Mouse (Mus musculus): ENCODE data around the gene Fam129c.

Gene Fam129c

DNA sequence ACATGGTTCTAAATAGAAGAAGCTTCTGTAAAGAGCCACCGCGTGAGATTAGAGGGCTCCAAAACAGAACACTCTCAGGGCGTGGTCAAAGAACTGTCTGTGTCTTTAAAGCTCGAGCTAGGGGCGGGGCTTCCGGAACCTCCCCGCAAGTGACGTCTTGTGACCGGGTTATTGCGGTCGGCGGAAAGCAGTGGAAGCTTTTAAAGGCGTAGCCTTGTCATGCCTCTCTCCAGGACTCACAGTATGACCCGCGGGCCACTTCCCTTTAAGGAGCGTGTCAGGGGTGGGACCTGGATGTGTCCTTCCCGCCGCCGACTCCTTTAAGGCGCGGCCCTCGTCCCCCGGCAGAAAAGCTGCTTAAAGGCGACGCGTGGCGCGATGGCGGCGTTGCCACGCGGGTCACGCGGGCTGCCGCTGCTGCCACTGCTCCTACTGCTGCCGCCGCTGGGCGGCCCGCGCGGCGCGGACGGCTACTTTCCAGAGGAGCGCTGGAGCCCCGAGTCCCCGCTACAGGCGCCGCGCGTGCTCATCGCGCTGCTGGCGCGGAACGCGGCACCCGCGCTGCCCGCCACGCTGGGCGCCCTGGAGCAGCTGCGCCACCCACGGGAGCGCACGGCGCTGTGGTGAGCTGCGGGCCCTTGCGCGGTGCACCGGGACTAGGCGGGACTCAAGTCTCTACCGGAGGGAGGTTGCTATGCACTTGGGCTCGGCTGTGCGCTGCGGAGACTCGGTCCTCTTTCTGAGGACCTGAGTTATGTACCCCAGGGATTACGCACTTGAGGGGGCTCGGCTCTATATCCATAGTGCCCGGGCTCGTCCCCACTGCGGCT, 13.6 kb downstream of the Fam129c start, which contains the start of gene Colgalt1:
Gene Colgalt1, plus strand, starts transcription at position 177 of the 830 bp plus-strand sequence.
- peak; percentile 98 to 99 for DNase-seq (ENCODE audit: low spot score in 2 of 2)

DNA sequence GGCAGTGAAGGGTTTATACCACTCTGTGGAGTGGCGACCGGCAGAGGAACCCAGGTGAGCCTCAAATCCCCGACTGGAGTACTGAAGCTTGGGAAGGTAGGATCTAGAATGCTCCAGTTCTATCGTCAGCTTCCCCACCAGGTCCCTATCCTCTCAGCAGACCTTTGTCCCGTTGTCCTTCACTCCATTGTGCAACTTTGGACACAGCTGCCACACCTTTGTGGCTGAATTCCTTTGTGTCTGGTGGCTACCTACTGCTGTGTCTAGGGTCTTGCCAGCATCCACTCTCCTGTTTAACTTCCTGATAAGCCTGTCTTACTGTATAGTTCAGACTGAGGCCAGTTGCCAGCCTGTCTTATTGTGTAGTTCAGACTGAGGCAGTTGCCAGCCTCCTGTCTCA, 14.7 kb downstream of the Fam129c start:
- no peak for DNase-seq (ENCODE audit: low spot score in 2 of 2)

DNA sequence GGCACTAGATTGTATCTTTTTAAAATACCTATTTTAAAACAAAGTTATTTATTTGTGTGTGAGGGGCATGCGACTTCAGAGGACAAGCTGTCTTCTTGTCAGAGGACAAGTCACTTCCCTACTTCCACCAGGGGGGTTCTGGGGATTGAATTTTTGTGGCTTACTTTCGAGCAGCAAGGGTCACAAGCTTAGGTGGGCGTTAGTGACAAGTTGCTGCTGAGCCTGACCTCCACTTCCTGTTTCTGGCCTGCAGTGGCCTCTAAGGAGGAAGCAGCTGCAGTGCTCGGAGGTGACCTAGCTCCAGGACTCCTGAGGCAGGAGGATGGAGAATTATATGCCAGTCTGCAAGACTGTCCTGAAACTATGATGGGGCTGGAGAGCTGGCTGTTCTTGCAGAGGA, 16.0 kb downstream of the Fam129c start:
- DNase-seq (ENCODE audit: low spot score in 2 of 2), result no peak

DNA sequence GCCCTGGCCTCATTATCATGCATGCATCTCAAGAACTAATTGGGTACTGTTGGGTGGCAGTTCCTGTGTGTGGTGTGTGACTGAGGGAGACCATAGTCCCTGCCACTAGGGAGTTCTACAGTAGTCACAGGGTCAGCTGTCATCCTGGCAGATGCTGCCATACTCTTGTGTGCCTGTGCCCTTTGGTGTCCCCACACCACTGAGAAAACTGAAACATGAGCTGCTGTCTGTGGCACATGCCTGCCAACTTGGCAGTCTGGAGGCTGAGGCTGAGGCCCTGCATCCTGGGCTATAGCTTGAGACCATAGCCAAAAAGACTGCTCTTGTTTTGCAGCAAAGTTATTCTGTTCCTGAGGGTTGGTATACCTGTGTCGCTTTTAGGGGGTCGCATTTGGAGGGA, 22.3 kb downstream of the Fam129c start:
- DNase-seq (ENCODE audit: low spot score in 2 of 2), result no peak

DNA sequence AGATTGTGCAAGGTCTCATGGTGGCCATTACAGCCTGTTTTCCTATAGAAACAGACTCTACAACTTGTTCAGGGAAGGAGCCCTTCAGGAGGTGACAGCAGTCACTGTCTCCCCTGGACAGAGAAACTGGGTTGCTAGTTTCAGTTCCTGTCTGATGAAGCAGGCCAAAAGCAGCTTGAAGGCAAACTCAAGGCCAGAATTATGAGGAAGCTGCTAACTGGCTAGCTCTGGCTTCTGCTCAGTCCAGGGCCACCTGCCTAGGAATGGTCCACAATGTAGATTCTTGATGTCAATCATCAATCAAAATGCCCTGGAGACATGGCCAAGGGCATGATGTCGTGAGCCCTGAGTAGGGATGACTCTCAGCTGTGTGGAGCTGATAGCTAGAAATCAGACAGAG, 27.6 kb downstream of the Fam129c start:
- DNase-seq (ENCODE audit: low spot score in 2 of 2), result no peak

DNA sequence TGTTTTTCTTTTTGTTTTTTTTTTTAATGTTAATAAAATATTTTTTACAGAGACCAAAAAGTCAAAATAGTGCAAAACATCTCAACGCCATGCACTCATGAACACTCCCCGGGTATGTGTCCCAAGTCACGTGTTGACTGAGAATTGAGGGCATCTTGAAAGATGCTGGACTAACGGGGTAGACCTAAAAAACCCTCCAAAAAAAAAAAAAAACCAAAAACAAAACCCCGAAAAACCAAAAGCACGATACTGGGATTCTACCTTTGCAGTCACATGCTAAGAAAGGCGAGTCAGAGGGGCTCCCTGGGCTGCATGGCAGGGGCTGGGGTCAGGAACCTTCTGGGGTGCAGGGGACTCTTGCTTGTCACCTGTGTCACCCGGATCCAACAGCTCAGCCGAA, 29.3 kb downstream of the Fam129c start:
- DNase-seq (ENCODE audit: low spot score in 2 of 2), result no peak

DNA sequence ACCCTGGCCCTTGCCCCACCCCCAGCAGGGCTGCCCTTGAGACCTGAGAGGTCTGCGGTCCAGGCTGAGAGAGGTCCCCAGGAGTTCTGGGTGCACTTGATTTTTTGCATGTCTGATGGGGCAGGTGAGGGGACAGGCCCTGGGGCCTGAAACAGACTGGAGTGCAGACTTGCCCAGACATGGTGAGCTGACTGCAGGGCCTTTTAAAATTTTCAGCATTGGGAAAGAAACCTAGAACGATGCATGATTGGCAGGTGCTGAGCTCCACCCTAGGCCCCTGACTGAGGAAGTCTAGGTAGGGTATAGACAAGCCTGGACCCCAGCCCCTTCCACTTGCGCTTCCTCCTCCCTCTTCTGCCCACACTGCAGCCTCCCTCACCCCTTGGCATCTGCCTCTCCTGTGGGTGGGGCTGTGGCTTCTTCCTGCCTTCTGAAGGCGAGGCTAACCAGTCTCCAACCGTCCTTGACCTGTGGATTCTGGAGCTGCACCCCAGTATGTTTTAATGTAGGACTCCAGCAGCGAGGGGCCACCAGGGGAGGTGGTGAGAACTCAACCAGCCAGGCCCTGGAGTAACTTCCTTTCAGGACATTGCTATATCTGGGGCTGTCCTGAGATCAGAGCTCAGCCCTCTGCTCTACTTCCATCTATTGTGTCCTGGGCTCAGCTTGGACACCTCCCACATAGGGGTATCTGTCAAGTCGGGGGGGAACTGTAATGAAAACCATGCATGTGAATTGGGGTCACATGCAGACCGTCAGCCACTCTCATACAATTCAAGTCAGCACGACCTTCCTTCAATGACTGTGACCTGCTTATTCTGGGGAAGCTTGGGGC, 30.0 kb downstream of the Fam129c start:
- DNase-seq (ENCODE audit: low spot score in 2 of 2), result no peak

DNA sequence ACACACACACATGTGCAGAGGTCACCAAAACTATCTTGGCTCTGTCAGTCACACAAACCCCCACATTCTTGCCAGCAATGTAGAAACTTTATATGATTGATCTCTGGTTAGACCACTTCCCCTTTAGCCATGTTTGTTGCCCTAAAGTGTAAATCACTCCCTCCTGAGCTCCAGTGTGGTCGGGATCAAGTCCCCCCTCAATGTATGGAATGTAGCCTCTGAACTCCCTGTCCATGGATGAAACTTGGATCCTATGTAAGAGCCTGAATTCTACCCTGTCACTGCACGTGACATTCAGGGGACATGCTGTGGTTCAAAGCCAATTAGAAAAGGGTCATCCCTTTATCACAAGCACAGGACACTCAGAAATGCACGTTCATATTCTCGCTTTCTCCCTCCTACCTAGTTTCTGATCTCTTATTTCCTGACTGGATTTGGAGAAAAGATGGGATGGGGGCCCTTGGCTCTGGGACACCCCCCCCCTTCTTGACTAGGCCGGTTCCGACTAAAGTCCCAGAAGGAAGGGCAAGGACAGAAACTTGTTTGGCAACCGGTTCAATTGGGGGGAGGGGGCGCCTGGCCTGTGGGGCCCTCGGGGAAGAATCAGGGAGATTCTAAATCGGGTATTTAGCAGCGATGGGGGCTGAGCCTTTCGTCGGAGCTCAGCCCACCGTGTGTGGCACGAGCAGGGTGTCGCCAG, 31.1 kb downstream of the Fam129c start:
- DNase-seq (ENCODE audit: low spot score in 2 of 2), result no peak

DNA sequence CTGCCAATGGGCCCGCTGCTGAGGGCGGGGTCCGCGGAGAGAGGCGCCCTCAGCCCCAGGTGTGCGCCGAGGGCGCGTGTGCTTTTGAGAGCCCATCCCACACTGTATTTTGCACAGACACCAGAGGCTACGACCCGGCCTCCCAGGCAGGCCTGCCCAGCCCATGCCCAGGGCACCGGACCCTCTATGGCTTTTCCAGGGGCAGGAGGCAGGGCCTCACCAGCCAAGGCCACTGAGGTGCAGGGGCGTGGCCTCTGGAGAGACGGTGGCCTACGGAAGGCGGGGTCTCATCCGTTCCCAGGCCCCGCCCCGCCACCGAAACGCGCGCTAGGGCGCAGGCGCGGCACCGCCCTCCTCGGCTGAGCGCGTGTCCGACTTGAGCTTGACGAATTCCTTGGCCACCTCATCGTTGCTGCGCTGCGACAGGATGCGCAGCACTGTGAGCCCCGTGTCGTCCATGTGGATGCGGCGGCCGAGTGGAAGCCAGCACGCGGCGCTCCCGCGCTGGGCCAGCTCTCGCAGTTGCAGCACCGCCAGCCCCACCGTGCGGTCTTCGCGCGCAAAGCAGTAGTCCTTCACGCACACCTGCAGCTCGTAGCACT, 31.7 kb downstream of the Fam129c start:
- peak; percentile 84 to 89 for DNase-seq (ENCODE audit: low spot score in 2 of 2)

DNA sequence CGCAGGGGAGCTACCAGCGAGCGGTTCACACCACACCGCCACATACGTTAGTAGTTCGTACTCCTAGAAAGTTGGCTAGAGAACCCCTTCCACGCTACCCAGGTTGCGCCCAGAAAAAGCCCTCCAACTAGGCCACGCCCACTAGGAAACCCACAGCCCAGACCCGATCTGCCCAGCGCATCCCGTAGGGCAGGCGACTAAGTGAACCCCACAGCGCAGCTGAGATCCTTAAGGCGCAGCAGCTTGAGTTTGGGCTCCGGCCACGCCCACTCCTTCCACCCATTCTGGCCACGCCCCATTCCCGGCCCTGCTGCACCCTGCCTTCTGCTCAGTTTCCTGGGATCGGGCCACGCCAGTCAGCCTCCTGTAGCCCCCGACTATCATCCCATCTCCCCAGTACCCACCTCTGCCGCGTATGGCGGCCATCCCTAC, 32.3 kb downstream of the Fam129c start:
- DNase-seq (ENCODE audit: low spot score in 2 of 2), result no peak

DNA sequence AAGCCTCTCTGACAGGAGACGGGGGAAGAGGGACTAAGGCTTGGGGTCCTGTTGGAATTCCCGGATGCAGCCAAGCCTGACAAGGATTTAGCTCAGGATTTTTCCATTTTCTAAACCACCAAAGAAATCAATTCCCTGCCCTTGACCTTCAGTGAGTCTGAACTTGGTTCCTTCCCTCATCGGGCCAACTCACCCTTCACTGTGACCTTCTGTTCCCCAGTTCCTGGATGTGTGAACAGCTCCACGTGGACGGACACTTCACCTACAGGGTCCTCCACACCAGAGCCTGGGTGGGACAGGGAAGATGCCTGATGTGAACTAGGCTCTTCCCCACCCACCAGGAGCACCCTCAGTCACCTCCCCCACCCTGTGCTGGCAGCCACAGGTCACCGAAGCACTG, 33.3 kb downstream of the Fam129c start:
- no peak for DNase-seq (ENCODE audit: low spot score in 2 of 2)

DNA sequence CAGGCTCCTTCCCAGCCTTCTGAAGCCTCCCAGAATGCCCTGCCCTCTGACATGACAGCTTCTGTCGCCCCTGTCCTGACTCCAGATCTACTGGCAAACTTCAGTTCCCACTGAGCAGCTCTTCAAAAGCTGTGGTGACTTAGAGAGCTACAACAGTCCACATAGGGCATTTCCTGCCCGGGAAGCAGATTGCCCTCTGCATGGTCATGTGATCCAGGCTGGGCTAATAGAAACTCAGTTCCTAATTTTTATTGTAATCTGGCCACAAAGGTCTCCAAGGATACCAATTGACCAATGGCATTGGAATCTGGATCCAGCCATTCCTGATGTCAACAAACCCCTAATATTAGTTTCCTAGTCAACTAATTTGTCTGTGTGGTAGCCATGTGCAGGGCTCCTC, 34.4 kb downstream of the Fam129c start:
- DNase-seq (ENCODE audit: low spot score in 2 of 2), result no peak

DNA sequence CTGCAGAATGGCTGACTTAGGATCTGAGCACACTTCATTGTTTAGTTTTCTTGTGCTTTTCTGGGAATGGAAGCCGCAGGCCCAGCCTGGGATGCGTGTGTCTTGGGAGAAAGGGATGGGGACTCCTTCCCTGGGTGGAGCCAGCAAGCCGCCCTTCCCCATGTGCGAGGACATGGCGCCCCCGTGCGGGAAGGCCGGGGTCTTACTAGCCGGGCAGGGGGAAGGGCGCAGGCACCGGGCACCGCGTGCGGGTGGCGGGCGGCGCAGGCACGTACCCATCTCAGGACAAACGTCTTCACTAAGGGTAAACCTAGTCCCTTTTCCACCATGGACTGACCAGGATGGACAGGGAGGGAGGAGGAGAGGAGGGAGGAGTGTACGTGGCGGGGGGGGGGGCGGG, 35.7 kb downstream of the Fam129c start:
- no peak for DNase-seq (ENCODE audit: low spot score in 2 of 2)

DNA sequence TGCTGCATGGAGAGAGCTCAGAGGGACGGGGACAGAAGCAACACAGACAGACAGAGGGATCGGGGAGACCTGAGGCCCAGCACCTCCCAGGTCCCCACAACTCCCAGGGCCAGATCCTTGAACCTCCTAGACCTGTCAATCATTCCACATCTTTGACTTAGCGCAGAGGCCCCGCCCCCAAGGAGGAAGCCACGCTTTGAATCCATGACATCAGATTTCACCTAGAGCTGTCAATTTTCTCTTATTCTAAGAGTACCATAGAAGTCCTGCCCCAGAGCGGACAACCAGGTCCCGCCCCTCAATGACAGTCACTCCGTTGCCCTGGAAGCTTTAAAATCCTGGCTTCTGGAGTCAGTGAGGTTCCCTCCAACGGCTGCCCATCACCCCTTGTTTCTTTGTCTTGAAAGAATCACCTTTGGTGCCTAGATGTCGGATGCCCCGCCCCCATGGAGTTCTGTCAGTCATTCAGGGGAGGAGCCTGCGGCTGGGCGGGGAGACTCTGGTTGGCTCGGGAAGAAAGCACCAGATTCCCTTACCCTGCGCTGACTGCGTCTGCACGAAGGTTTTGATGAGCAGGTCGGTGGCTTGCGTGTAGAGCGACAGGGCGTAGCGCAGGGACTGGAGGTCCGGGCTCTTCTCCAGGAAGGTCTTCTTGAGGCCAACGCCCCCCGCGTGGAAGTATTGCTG, 36.7 kb downstream of the Fam129c start:
- DNase-seq (ENCODE audit: low spot score in 2 of 2), result no peak

DNA sequence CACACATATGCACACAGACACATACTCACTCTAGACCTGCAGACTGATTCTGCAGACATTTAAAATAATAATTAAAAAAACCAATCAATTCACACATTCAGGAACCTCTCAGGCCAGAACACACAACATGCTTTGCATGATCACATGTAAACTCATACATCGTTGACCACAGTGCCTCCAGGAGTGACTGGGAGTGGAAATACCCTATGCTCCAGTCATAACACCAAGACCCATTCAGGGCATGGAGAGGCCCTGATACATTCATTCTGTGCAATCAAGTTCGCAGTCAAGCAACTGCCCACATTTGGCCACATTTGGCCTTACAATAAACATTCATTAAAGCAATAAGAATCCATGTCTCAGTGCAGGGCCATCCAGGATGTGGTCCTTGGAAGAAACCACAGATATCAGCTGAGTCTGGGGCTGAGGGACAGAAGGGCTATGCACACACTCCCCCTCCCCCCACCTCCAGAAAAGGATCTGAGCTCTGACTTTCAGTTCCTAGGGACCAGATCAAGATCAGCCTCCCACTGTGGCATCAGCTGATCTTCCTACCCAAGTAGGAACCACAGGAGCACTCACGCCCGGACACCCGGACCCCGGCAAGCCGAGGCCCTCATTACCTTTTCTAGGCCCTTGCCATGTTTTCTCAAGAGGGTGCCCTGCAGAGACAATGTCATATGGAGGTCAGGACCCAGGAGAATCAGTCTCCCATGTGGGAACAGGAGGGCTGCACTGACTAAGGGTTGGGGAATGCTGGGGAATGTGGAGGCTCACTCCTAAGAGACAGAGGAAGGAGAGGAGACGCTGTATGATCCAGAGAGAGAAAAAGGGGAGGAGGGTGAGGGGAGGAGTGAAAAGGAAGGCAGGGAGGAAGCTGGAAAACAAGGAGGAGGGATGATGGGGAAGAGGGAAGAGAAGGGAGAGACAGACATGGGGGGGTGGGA, 40.0 kb downstream of the Fam129c start:
- DNase-seq (ENCODE audit: low spot score in 2 of 2), result no peak

DNA sequence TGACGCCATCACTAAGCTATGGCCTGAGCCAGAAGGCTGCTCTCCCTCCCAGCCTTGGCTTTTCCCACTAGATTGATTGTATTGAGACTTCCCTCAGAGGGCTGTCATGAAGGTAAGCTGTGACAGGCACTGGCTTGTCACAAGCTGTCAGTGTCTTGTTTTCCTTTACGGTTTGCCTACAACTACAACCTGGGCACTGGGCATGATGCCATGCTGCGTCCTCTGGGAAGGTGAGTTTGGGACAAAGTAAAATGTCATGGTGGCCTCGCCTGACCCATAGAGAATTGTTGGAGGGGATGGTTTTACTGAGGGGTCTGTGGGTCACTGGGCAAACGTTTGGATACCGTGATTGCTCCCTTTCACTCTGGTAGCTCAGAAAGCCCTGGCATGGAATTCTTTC, 40.9 kb downstream of the Fam129c start:
- DNase-seq (ENCODE audit: low spot score in 2 of 2), result no peak

DNA sequence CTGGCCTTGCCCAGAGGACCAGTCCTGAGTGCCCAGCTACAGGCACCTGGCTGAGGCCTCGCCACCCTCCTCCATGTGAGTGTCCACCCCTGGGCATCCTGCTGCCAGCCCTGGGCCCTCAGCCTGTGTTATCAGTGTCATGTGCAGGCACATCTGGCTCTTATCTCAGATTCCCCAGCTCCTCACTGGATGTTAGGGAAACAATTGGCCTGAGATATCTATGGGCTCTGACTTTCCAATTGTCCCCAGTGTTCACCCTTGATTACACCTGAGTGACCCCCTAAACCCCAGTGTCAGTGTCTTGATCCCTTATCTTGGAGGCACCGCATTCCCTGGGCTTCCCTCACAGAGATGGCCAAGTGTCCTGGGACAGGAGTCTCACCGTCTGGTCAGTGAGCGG, 41.9 kb downstream of the Fam129c start:
- DNase-seq (ENCODE audit: low spot score in 2 of 2), result no peak

DNA sequence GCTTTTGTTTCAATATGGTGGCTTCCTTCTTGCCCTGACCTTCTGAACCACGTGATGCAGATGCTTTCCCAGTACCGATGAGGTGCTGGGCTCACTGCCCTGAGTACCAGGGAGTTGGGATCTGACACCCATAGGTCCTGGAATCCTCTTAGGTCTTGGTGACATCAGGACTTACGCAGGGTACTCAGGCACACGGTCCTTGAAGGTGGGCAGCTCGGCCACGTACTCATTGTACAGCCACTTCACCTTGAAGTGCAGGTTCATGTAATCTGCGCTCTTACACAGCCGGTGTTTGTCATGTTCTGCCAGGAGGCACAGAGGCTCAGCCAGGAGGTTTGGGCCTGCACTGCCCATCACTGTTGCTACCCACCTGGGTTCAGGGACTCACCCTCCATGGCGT, 48.1 kb downstream of the Fam129c start:
- DNase-seq (ENCODE audit: low spot score in 2 of 2), result no peak

DNA sequence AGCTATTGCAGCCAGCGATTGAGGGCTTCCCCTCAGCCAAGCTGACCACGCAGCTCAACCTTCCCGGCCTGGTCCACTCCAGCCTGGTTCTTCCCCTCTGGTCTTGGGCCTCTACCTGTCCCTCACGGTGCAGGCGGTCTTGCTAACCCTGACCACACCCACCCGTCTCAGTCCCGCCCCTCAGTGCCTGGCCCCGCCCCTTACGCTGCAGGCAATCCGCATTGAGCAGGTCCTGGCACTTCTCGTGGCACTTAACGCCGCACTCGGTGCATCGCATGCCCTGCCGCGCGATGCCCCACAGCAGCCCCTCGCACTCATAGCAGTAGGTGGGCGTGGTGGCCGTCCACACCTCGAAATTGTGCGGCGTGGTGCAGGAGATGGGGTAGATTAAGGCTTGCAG, 57.2 kb downstream of the Fam129c start:
- DNase-seq (ENCODE audit: low spot score in 2 of 2), result no peak
